Mouse (Mus musculus): ENCODE data around the gene Krt8. TPM values are rescaled to one million over a fixed set of nuclear protein-coding genes. Genes with fewer than 3 reads are reported as not detected.
A peak's percentile ranks its signal among the peaks of the same experiment; 100 is the strongest.

Krt8 gene
- polyA plus RNA-seq, 1 experiment from 2014 or later: 21.9 TPM

DNA sequence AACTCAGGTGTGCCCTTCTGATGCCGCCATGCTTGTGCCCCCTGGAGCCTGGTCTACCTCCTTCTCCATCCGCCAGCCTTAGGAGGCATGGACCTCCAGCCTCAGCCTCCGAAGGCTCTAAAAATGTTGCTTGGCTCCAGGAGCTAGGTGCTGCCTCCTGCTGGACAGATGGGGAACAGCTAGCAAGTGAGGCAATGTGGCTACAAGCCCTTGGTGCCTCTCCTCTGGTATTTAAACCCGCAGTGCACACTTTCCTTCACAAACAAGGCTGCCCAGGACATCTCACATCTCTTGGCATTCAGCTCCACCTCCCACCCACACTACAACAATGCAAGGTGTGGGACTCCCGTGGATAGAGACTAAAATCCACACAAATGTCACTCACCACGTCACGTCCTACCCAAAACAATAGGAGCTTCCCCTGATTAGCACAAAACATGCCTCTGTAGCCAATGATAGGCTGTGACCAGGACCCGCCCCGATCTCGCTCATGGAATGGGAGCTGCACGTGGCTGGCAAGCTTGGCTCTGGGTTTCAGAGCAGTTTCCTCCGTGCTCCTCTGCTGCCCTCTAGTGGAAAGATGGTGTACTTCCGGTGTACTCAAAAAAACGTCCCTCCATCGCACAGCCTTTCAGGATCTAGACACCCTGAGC lies 20.2 kb downstream of the Krt8 start:
- Histone ChIP-seq H3K36me3 (no peaks in the 10 kb centered on the region), H3K4me3 (peak overlapping the region; percentile 47), H3K4me1 (peaks cover 20% of the 10 kb centered on the region), H3K27ac (replicated peaks) (peak overlapping the region; percentile 81), H3K27me3 (ENCODE audit: low read depth, poor library complexity, severe bottlenecking) (no peaks in the 10 kb centered on the region; the same call in 1 of the 2 replicates), H3K9me3 (replicated peaks) (no peaks in the 10 kb centered on the region)
- peak; percentile 97 for DNase-seq (ENCODE audit: low spot score)
- WGBS: 4% methylated on average over 15 of the region's 15 CpGs

DNA sequence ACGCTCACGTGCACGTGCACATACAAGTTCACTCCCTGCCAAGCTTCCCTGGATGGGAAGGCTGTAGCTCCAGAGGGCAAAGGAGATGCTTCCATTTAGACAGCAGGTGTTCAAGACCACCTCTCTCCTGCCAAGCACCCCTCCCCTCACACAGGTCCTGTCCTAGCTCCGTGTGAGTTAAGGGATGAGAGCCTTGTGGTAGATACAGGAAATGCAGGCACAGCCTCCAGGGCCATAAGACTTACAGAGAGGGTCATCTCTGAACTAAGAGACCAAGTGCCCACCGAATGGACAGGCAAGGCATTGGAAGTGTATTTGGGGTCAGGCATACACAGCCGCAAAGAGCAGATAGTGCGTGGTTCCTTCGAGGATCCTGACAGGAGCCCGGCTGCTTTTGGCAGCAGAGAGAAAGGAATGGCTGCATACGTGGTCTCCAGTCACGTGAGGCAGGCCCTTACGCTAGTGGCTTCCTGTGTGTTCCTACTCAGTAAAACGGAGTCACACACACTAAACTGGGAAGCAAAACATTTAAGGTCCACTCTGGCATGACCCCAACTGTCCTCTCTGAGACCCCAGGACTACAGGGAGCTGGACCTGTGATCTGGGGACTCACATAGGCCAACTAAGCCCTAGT lies 20.9 kb downstream of the Krt8 start:
- no peaks in the 10 kb centered on the region for H3K36me3 ChIP-seq
- WGBS: 83% methylated on average over 13 of the region's 13 CpGs
- peak overlapping the region; percentile 47 for H3K4me3 ChIP-seq
- H3K27me3 ChIP-seq (ENCODE audit: low read depth, poor library complexity, severe bottlenecking): no peaks in the 10 kb centered on the region
- no peaks in the 10 kb centered on the region for H3K9me3 ChIP-seq (replicated peaks)
- DNase-seq (ENCODE audit: low spot score): no peak
- H3K4me1 ChIP-seq: peaks cover 20% of the 10 kb centered on the region
- H3K27ac ChIP-seq (replicated peaks): peak overlapping the region; percentile 81

DNA sequence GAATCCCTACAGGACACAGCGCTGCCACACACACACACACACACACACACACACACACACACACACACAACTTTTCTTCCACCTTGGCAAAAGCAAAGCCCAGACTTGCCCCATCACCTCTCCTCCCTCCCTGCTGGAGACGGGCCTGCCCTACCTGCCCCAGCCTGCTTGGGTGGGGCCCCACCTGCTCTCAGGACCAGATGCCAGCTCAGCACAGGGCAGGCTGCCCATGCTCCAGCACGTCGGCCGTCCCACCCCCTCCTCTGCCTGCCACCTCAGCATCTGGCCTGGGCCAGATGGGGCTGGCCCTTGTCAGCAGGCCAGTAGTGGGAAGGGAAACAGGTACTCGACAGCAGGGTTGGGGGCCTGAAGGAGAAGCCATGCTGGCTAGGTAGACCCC lies 23.4 kb downstream of the Krt8 start:
- H3K36me3 ChIP-seq: no peaks in the 10 kb centered on the region
- no peak overlapping the region for H3K4me3 ChIP-seq
- H3K27me3 ChIP-seq (ENCODE audit: low read depth, poor library complexity, severe bottlenecking): peaks cover 15% of the 10 kb centered on the region; the same call in 1 of the 2 replicates
- peaks cover 36% of the 10 kb centered on the region for H3K4me1 ChIP-seq
- DNase-seq (ENCODE audit: low spot score): no peak
- H3K27ac ChIP-seq (replicated peaks): no peak overlapping the region; the same call in 1 of the 2 replicates
- H3K9me3 ChIP-seq (replicated peaks): no peaks in the 10 kb centered on the region
- 76% methylated on average over 6 of the region's 6 CpGs for WGBS

DNA sequence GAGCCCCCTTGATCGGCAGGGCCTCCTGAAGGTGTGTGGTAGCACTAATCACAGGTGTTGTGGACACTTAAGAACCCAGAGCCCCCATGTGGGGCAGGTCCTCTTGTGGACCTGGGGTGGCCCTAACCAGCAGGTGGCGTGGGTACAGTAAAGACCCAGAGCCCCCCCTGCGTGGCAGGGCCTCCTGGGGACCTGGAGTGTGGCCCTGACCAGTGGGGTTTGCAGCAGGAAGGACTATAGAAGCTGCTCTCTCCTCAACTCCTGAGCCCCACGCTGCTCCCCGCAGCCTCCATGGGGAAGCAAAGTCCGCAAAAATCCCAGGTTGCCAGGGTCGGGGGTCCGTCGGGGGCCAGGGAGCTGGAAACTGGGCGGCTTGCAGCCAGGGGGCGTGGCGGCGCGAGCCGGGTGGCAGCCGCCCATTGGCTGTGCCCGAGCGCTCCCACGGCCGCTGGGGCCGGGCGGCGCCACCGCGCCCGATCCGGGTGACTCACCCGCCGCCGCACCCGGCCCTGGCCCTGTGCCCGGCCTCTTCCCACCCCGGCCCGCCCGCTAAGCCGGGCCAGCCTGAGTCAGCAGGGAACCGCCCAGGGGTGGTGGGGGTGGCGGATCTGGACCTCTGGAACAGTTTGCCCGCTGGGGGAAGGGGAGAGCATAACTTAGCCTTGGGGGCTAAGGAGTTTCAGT lies 27.1 kb downstream of the Krt8 start:
- 4% methylated on average over 39 of the region's 39 CpGs for WGBS

DNA sequence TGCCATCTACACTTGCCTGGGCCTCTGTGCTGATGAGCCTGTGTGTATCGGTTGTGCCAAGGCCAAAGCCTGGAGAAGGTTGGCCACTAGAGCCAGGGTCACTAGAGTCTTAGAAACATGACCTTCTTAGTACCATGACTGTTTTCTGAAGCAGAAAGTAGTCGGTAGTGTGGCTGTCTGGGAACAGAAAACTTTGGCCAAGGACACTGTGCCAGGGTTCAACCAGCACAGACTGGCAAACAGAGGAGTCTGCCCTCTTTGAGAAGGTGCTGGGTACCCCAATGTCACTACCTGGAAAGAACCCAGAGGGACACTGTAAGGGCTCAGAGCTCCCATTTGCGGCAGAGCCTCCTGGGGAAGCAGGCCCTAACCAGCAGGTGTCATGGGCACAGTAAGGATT lies 27.6 kb downstream of the Krt8 start:
- H3K9me3 ChIP-seq (replicated peaks): no peaks in the 10 kb centered on the region
- no peak for DNase-seq (ENCODE audit: low spot score)
- WGBS: 59% methylated on average over 3 of the region's 3 CpGs
- peak overlapping the region; percentile 59 for H3K4me3 ChIP-seq
- peaks cover 48% of the 10 kb centered on the region for H3K27me3 ChIP-seq (ENCODE audit: low read depth, poor library complexity, severe bottlenecking)
- H3K4me1 ChIP-seq: peaks cover 27% of the 10 kb centered on the region
- no peaks in the 10 kb centered on the region for H3K36me3 ChIP-seq
- peak overlapping the region; percentile 88 for H3K27ac ChIP-seq (replicated peaks)

More for the DNA sequence above, 27.1 kb downstream of the Krt8 start:
- peak overlapping the region; percentile 59 for H3K4me3 ChIP-seq
- H3K27ac ChIP-seq (replicated peaks): peak overlapping the region; percentile 88
- DNase-seq (ENCODE audit: low spot score): peak; percentile 79
- peaks cover 43% of the 10 kb centered on the region for H3K27me3 ChIP-seq (ENCODE audit: low read depth, poor library complexity, severe bottlenecking)
- H3K36me3 ChIP-seq: no peaks in the 10 kb centered on the region
- no peaks in the 10 kb centered on the region for H3K9me3 ChIP-seq (replicated peaks)
- peaks cover 27% of the 10 kb centered on the region for H3K4me1 ChIP-seq

DNA sequence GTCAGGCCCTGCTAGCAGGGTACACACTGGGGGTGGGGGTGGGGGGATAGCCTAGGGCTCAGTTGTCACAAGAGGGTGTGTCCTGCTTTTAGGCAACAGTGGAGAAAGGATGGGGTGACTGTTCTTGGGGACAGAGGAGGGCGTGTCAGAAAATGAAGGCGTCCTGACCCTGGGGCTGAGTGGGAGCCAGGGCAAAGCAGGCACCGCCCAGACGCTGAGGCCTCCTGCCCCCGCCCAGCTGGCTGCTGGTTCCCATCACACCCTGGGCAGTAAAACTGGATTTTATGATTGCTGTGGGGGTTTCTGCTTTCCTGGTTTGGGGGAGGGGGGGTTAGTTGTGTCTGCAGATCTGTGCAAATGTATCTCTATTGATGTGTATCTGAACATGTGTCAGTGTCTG lies 28.3 kb downstream of the Krt8 start:
- peaks cover 27% of the 10 kb centered on the region for H3K4me1 ChIP-seq
- peaks cover 50% of the 10 kb centered on the region for H3K27me3 ChIP-seq (ENCODE audit: low read depth, poor library complexity, severe bottlenecking)
- 71% methylated on average over 5 of the region's 5 CpGs for WGBS
- H3K4me3 ChIP-seq: no peak overlapping the region
- H3K27ac ChIP-seq (replicated peaks): no peak overlapping the region; the same call in 1 of the 2 replicates
- H3K9me3 ChIP-seq (replicated peaks): no peaks in the 10 kb centered on the region
- H3K36me3 ChIP-seq: no peaks in the 10 kb centered on the region
- no peak for DNase-seq (ENCODE audit: low spot score)

DNA sequence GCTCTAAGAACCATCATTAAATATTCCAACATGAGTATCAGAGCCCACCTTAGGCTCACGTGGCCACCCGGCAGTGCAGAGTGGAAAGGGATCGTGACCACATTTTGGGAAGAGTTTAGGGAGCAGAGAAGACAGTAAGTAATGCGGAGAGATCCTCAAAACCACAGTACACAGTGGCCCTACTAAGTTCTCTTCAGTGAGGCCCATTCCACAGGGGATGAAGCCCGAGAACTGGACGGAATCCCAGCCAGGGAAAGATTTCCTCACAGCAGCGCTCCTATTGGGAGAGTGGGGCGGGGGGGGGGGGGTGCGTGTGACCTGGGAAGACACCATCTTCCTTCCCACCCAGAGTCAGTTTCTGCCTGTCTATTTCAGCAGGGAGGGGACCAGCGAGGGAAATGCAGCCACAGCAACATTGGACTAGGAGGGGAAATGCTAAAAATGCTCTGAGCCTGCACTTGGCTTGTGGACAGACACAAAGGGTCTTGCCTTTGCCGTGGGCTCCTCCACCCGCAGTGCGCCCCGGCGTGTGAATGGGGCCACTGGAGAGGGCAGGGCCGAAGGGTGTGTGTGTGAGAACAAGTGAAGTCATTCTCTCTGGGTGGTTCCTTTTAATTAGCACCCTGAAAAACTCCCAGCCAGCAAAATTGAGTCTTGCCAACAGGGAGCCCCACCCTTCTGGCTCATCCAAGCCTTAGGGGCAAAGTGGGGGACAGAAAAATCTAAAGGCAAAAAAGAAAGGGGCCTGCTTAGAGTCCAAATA lies 30.0 kb downstream of the Krt8 start:
- H3K4me1 ChIP-seq: peaks cover 27% of the 10 kb centered on the region
- peaks cover 50% of the 10 kb centered on the region for H3K27me3 ChIP-seq (ENCODE audit: low read depth, poor library complexity, severe bottlenecking)
- WGBS: 64% methylated on average over 15 of the region's 16 CpGs
- H3K9me3 ChIP-seq (replicated peaks): no peaks in the 10 kb centered on the region
- 0 out of 2 replicates have a peak overlapping the region, but pooled peaks have one; percentile 13 for H3K27ac ChIP-seq (replicated peaks)
- no peaks in the 10 kb centered on the region for H3K36me3 ChIP-seq
- DNase-seq (ENCODE audit: low spot score): no peak
- no peak overlapping the region for H3K4me3 ChIP-seq

DNA sequence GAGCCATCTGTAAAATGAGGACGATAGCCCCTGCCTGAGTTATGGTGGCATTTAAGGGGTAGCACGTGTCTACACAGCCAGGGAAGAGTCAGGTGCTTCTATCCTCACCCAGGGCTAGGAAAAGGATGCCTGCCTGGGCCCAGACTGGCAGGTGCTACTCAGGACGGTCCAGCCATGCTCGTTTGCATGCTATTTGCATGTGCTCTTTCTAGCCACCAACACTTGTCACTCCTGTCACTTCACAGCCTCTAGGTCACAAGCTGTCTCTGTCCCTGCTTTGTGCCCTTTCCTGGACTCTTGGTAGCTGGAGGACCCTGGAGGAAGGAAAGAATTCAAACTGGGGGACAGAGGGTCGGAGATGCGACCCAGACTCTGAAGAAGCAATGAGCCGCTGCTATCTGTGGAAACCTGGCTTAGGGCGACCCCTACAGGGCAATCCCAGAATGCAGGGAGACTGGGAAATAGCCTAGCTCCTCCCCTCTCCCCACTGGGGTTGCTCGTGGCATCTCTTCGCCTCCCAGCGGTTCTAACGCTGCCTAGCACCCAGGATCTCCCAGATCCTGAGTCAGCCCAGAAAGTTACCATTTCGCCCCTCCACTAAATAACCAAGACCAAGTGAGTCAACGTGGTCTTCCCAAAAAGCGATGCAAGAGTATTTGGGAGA lies 30.7 kb downstream of the Krt8 start:
- Histone ChIP-seq H3K27me3 (ENCODE audit: low read depth, poor library complexity, severe bottlenecking) (peaks cover 50% of the 10 kb centered on the region), H3K27ac (replicated peaks) (peak overlapping the region; percentile 49), H3K4me1 (peaks cover 27% of the 10 kb centered on the region), H3K4me3 (peak overlapping the region; percentile 34), H3K36me3 (no peaks in the 10 kb centered on the region), H3K9me3 (replicated peaks) (no peaks in the 10 kb centered on the region)
- 11% methylated on average over 15 of the region's 15 CpGs for WGBS
- DNase-seq (ENCODE audit: low spot score): peak; percentile 96

DNA sequence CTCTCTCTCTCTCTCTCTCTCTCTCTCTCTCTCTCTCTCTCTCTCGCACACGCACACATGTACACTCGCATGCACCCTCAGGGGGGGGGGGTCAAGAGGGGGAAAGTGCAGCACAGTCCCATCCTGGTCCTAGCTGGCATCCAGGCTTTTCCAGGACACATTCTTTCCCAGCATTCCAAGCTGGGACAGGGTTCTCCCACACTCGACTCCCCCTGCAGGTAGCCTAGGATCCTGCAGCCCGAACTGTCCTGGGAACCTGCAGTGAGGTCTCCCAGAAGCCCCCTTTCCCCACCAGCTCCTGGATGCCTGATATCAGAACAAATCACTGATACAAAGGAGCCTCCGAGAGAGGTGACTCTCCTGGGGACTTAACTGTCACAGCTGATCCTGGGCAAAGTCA lies 33.7 kb downstream of the Krt8 start:
- no peak overlapping the region for H3K4me3 ChIP-seq
- H3K27me3 ChIP-seq (ENCODE audit: low read depth, poor library complexity, severe bottlenecking): peaks cover 32% of the 10 kb centered on the region
- H3K36me3 ChIP-seq: no peaks in the 10 kb centered on the region
- no peaks in the 10 kb centered on the region for H3K9me3 ChIP-seq (replicated peaks)
- H3K4me1 ChIP-seq: peaks cover 9% of the 10 kb centered on the region
- 14% methylated on average over 3 of the region's 6 CpGs for WGBS
- no peak overlapping the region for H3K27ac ChIP-seq (replicated peaks)
- peak; percentile 77 for DNase-seq (ENCODE audit: low spot score)

DNA sequence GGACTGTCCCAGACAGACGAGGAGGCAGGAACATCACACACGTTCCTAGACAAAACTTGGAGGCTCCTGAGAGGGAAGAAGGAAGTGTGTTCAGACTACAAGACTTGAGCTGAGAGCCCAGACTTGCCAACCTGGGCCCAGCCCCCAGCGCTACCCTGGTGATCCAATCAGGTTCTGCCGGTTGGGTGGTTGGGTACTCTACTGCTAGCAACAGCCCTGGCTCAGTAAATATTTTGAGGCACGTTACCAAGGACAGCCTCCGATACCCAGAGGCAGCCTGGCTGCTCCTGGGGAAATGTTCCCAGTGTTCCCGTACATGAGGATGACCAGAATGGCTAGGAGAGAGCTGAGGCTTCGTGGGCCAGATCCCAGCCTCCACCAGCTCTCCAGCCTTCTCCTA lies 37.5 kb downstream of the Krt8 start:
- Histone ChIP-seq H3K36me3 (no peaks in the 10 kb centered on the region), H3K4me3 (no peak overlapping the region), H3K27me3 (ENCODE audit: low read depth, poor library complexity, severe bottlenecking) (0 out of 2 replicates have a peak, but pooled peaks cover 4% of the 10 kb centered on the region), H3K9me3 (replicated peaks) (no peaks in the 10 kb centered on the region), H3K27ac (replicated peaks) (no peak overlapping the region), H3K4me1 (no peaks in the 10 kb centered on the region)
- no peak for DNase-seq (ENCODE audit: low spot score)
- WGBS: 82% methylated on average over 8 of the region's 8 CpGs

DNA sequence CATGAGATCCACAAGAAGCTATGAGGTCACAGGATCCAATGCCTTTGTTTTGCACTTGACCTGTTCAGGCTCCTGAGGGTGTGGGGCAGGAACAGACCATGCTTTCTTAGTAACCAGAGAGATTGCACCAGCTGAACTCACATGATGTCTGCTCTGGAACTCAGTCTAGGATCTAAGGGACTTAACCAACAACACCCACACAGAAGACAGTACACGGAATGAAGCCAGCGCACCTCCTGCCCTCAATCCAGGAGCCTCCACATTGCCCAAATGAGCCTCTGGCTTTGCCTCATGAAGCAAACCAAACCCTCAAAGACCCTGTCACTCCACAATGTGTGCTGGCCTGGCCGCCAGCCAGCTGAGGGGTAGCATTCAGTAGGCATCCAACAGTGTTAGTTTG lies 45.4 kb downstream of the Krt8 start:
- Histone ChIP-seq H3K27ac (replicated peaks) (no peak overlapping the region), H3K4me3 (no peak overlapping the region), H3K4me1 (no peaks in the 10 kb centered on the region), H3K9me3 (replicated peaks) (no peaks in the 10 kb centered on the region), H3K36me3 (no peaks in the 10 kb centered on the region), H3K27me3 (ENCODE audit: low read depth, poor library complexity, severe bottlenecking) (no peaks in the 10 kb centered on the region)
- no peak for DNase-seq (ENCODE audit: low spot score)
- WGBS: 88% methylated on average over 3 of the region's 3 CpGs

DNA sequence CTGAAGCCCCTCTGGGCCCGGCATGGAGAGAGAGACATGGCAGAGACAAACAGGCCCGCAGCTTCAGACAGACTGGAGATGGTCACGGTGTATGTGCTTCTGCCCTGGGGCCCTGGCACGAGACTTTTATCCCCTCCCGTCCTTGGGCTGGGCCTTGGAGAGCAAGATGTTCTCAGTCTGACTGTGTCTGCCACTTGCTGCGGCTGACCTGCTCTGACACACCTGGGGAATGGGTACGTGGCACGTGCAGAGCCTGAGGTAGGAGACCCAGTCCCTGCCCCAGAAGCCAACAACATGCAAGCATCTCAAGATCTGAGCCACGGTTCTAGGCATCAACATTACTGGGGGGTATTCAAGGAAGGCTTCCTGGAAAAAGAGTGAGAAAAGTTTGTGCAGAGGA lies 50.1 kb downstream of the Krt8 start, which contains the start of gene Krt78:
Gene Krt78, minus strand, starts transcription at position 101 of the 400 bp plus-strand sequence.
- Histone ChIP-seq H3K4me1 (no peaks in the 10 kb centered on the region), H3K27me3 (ENCODE audit: low read depth, poor library complexity, severe bottlenecking) (no peaks in the 10 kb centered on the region), H3K36me3 (no peaks in the 10 kb centered on the region), H3K27ac (replicated peaks) (no peak within 1 kb of the TSS), H3K4me3 (no peak within 1 kb of the TSS), H3K9me3 (replicated peaks) (no peaks in the 10 kb centered on the region)
- 85% methylated on average over 9 of the region's 9 CpGs for WGBS
- no peak for DNase-seq (ENCODE audit: low spot score)
